Mouse (Mus musculus) limb, embryonic 15.5 days (tissue): ENCODE measurements around the gene Ubr7. TPM values are rescaled to one million over a fixed set of nuclear protein-coding genes. Genes with fewer than 3 reads are reported as not detected.

ENCODE experiments used
- ATAC-seq: fragments of 200-750 bp; cut with Nextera tagmentation; 2 replicates; pipeline ENCODE4 v1.8.0; 2017; ENCODE audit warnings: low read depth, moderate TSS enrichment; ENCODE audit not compliant: insufficient number of reproducible peaks, low FRiP score, low TSS enrichment
- H3K27ac ChIP-seq: fragments of 300-500 bp; sonication (generic); 2 replicates; pipeline ENCODE4 v1.5.1; 2015; ENCODE audit warnings: moderate library complexity, mild to moderate bottlenecking, inconsistent platforms
- H3K27me3 ChIP-seq: fragments of 300-500 bp; sonication (generic); 2 replicates; pipeline ENCODE4 v1.6.1; 2015; ENCODE audit warnings: inconsistent platforms
- H3K36me3 ChIP-seq: fragments of 300-500 bp; sonication (generic); 2 replicates; pipeline ENCODE4 v1.6.1; 2015; ENCODE audit warnings: inconsistent platforms
- H3K4me1 ChIP-seq: fragments of 300-500 bp; sonication (generic); 2 replicates; pipeline ENCODE4 v1.6.1; 2015; ENCODE audit warnings: inconsistent platforms
- H3K4me2 ChIP-seq: fragments of 300-500 bp; sonication (generic); 2 replicates; pipeline ENCODE4 v1.6.1; 2015; ENCODE audit warnings: mild to moderate bottlenecking, inconsistent platforms
- H3K4me3 ChIP-seq: fragments of 300-500 bp; sonication (generic); 2 replicates; pipeline ENCODE4 v1.5.1; 2015; ENCODE audit warnings: mild to moderate bottlenecking, inconsistent platforms
- H3K9ac ChIP-seq: fragments of 300-500 bp; sonication (generic); 2 replicates; pipeline ENCODE4 v1.6.1; 2015; ENCODE audit warnings: inconsistent platforms
- H3K9me3 ChIP-seq: fragments of 300-500 bp; sonication (generic); 2 replicates; pipeline ENCODE4 v1.6.1; 2016; ENCODE audit warnings: inconsistent platforms
- WGBS: fragments of 180-500 bp; shearing (Covaris S2); methylation state at CpG from one replicate; pipeline ENCODE4 v1.1.7; 2015; 5-methylcytosine and 5-hydroxymethylcytosine counted together
- polyA plus RNA-seq: library from polyadenylated mRNA; unstranded; fragments of >200 nt; fragmentation: Nextera tagmentation; extraction: Ambion mirVana; gene quantifications from 2 replicates; pipeline ENCODE4 v1.2.1, GENCODE M21; 2015

Gene Ubr7
- 38.3 and 41.5 TPM in 2 replicates for polyA plus RNA-seq

DNA sequence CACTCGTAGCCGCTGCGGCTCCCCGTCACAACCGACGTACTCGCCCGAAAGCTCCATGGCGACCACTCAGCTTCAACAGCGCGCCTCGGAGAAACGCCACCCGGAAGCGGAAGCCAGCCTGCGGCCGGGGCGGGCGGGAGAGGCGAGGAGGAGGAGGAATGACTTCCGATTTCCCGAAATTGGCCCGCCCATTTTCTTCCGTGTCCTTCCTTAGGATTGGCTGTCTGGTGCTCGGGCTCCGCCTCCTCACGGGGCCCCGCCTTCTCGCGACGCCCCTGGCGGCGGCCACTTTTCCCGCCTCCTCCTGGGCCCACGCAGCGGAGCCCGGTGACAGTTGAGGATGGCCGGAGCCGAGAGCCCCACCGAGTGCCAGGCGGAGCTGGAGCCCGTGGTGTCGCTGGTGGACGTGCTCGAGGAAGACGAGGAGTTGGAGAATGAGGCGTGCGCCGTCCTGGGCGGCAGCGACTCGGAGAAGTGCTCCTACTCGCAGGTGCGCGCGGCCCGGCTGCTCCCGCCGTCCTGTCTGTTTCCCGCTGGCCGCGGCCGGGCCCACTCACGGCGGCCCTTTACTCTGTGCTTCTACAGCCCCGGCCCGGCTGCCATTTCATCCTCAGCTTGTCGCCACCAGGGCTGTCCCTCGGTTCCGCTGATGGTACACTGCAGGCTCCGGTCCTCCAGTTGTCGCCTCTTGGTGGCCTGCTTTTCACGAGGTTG, at the start of gene Ubr7, which contains the start of the genes Gm28051 and Gon7:
TSS of gene Ubr7 (plus strand) at position 279 of the 714 bp plus-strand sequence.
TSS of gene Gm28051 (minus strand) at position 77 of the 714 bp plus-strand sequence.
TSS of gene Gon7 (minus strand) at position 115 of the 714 bp plus-strand sequence.
- under 1% methylated on average over 72 of the region's 73 CpGs for WGBS
- Histone ChIP-seq H3K9me3 (no peaks in the 10 kb centered on the region), H3K27ac (peak within 1 kb of the TSS; percentile 92), H3K36me3 (0 out of 2 replicates have a peak, but pooled peaks cover 9% of the 10 kb centered on the region), H3K4me3 (peak within 1 kb of the TSS; percentile 90), H3K4me1 (peaks cover 18% of the 10 kb centered on the region), H3K9ac (peak within 1 kb of the TSS; percentile 86), H3K27me3 (no peaks in the 10 kb centered on the region), H3K4me2 (peak within 1 kb of the TSS; percentile 60)
- peak; percentile 97 for ATAC-seq

DNA sequence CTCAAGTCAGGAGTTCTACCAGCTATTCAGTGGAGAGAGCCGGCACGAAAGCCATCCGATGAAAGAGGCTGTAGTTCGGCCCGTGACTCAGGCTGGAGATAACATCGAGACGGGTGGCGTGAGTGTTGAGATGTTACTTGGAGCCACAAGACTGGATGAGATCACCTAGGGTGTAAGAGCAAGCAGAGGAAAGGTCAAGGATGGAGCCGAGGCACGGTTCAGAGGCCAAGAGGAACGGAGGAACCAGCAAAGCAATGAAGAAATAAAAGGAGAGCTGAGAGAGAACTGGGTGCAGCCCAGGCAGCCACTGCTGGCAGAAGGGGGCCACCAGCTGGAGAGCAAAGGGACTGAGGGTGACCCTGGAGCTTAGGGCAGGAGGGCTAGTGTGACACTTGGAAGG, 49.5 kb upstream of the Ubr7 start:
- no peak for ATAC-seq
- WGBS, result 84% methylated on average over 11 of the region's 11 CpGs

DNA sequence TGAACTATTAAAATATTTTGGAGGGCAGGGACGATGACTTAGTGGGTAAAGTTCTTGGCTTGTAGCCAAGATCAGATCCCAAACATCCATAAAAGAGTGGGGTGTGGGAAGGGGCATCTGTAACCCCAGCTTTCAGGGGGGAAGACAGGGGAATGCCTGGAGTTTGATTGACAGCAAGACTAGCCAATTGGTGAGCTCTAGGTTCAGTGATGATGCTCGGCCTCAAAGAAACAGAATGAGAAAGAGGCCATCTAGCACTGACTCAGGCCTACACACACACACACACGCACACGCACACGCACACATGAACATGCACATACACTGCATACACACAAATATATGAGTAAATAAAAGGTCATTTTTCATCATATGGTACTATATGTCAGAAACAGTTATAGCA, 47.9 kb upstream of the Ubr7 start:
- ATAC-seq, result no peak
- H3K36me3 ChIP-seq, result no peaks in the 10 kb centered on the region
- H3K27me3 ChIP-seq, result peaks cover 7% of the 10 kb centered on the region; the same call in 1 of the 2 replicates
- H3K4me3 ChIP-seq, result no peak overlapping the region
- no peak overlapping the region for H3K9ac ChIP-seq
- H3K9me3 ChIP-seq, result no peaks in the 10 kb centered on the region
- peaks cover 13% of the 10 kb centered on the region; the same call in 1 of the 2 replicates for H3K4me1 ChIP-seq
- WGBS, result 74% methylated on average over 5 of the region's 5 CpGs
- no peak overlapping the region for H3K4me2 ChIP-seq
- no peak overlapping the region for H3K27ac ChIP-seq

More for the DNA sequence above, 49.5 kb upstream of the Ubr7 start:
- no peaks in the 10 kb centered on the region for H3K9me3 ChIP-seq
- no peak overlapping the region for H3K27ac ChIP-seq
- H3K4me3 ChIP-seq, result no peak overlapping the region
- H3K36me3 ChIP-seq, result no peaks in the 10 kb centered on the region
- H3K4me2 ChIP-seq, result no peak overlapping the region
- peaks cover 20% of the 10 kb centered on the region for H3K4me1 ChIP-seq
- H3K27me3 ChIP-seq, result peaks cover 7% of the 10 kb centered on the region; the same call in 1 of the 2 replicates
- no peak overlapping the region for H3K9ac ChIP-seq

DNA sequence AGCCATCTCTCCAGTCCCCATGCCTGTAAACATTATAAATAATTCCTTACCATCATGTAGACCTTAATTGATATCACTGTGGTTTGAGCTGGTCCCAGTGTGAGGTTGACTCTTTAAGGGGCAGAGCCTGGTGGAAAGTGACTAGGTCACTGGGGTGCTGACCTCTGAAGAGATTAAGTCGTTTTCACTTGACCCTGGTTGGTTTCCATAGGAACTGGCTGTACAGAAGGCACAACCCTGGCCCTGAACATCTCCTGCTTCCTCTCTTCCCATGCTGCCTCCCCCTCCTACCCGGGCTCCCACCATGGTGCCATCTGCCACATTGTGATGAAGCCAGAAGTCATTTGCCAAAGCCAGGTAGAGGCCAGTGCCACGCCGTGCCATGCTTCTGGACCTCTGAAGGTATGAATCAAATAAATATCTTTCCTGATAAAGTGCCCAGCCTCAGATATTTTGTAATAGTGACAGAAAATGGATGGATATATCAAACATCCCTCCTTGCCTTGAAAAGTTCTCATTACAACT, 46.9 kb upstream of the Ubr7 start:
- Histone ChIP-seq H3K27me3 (peaks cover 7% of the 10 kb centered on the region; the same call in 1 of the 2 replicates), H3K27ac (no peak overlapping the region), H3K36me3 (no peaks in the 10 kb centered on the region), H3K9me3 (no peaks in the 10 kb centered on the region), H3K4me3 (no peak overlapping the region), H3K4me2 (no peak overlapping the region), H3K9ac (no peak overlapping the region), H3K4me1 (peaks cover 7% of the 10 kb centered on the region; the same call in 1 of the 2 replicates)
- no peak for ATAC-seq
- 61% methylated on average over 4 of the region's 4 CpGs for WGBS

DNA sequence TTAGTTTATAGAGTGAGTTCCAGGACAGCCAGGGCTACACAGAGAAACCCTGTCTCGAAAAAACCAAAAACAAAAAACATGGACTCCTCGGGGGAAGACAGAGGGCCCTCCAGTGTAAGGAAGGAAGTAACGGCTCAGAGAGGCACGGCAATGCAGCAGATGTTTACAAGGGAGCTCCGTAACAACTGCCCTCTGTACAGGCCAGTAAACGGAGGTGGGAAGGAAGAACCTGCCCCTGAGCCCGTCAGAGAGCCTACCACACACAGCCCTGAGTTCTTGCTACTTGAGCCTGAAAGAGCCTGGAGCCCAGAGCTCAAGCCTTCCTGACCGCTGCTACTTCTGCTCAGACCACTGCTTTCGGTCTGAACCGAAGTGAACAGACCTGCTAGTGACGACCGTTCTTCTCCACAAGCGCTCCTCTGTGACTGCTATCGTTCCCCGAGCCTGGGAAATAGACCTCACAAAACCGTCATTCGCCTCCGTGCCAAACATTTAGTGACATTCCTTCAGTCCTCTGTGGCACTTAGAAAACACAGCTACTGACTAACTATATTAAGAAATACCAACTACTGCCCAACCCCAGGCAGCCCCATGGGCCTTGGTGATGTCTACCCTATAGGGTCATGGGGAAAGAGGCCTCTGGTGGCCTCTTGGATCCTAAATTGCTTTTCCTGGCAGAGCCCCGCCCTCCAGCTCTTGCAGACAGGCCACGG, 44.5 kb upstream of the Ubr7 start:
- Histone ChIP-seq H3K36me3 (no peaks in the 10 kb centered on the region), H3K4me3 (no peak overlapping the region), H3K4me1 (peaks cover 7% of the 10 kb centered on the region; the same call in 1 of the 2 replicates), H3K27me3 (no peaks in the 10 kb centered on the region), H3K4me2 (peak overlapping the region; percentile 20; the same call in 1 of the 2 replicates), H3K9me3 (no peaks in the 10 kb centered on the region), H3K9ac (no peak overlapping the region), H3K27ac (peak overlapping the region; percentile 33; the same call in 1 of the 2 replicates)
- no peak for ATAC-seq
- 46% methylated on average over 20 of the region's 20 CpGs for WGBS

DNA sequence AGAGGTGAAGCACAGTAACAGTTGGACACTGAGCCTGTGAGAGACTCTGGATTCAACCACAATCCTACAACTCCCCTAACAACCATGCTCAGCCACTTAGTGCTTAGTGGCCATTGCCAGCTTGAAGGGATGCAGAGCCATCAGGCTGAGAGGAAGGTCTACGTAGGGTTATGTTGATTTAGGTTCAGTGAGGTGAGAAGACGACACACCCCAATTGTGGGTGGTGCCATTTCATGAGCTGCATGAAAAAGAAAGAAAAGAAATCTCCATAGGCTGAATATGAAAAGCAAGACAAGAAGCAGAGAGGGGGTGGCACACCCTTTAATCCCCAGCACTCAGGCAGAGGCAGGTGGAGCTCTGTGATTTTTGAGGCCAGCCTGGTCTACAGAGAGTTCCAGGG, 43.7 kb upstream of the Ubr7 start:
- H3K4me3 ChIP-seq, result no peak overlapping the region
- no peak for ATAC-seq
- 68% methylated on average over 2 of the region's 2 CpGs for WGBS
- peaks cover 7% of the 10 kb centered on the region; the same call in 1 of the 2 replicates for H3K4me1 ChIP-seq
- H3K27me3 ChIP-seq, result no peaks in the 10 kb centered on the region
- H3K36me3 ChIP-seq, result no peaks in the 10 kb centered on the region
- H3K4me2 ChIP-seq, result no peak overlapping the region
- H3K9ac ChIP-seq, result no peak overlapping the region
- H3K9me3 ChIP-seq, result no peaks in the 10 kb centered on the region
- no peak overlapping the region for H3K27ac ChIP-seq

DNA sequence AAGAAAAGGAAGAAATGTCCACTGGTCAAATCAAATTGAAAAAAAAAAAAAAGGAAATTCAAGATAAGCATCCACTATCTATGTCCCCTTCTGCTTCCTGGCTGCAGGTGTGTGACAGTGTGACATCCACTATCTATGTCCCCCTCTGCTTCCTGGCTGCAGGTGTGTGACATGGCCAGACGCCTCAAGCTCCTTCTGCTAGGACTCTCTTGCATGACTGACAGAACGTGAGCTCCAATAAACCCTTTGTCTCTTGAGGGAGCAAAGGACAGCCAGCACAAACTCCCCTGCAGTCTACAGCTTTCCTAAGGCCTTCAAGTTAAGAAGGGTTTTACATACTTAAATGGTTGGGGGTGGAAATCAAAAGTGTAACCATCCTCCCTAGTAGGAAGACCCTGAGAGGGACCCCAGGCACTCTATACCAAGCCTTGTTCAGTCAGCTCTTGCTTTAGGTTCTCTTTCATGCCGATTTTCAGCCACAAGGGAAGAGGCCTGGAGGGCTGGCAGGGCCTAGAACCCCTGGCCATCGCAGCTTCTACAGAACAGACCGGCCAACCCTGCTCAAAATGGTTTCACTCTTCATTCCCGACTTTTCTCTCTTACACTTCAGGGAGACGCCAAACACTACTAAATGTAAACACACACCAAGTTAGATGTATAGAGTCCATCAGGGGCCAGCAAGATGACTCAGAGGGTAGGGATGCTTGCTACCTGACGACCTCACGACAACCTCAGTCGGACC, 42.9 kb upstream of the Ubr7 start:
- no peak for ATAC-seq
- Histone ChIP-seq H3K27me3 (no peaks in the 10 kb centered on the region), H3K27ac (no peak overlapping the region), H3K36me3 (no peaks in the 10 kb centered on the region), H3K4me1 (peaks cover 12% of the 10 kb centered on the region; the same call in 1 of the 2 replicates), H3K9ac (no peak overlapping the region), H3K4me3 (no peak overlapping the region), H3K4me2 (no peak overlapping the region), H3K9me3 (no peaks in the 10 kb centered on the region)
- 82% methylated on average over 10 of the region's 10 CpGs for WGBS

DNA sequence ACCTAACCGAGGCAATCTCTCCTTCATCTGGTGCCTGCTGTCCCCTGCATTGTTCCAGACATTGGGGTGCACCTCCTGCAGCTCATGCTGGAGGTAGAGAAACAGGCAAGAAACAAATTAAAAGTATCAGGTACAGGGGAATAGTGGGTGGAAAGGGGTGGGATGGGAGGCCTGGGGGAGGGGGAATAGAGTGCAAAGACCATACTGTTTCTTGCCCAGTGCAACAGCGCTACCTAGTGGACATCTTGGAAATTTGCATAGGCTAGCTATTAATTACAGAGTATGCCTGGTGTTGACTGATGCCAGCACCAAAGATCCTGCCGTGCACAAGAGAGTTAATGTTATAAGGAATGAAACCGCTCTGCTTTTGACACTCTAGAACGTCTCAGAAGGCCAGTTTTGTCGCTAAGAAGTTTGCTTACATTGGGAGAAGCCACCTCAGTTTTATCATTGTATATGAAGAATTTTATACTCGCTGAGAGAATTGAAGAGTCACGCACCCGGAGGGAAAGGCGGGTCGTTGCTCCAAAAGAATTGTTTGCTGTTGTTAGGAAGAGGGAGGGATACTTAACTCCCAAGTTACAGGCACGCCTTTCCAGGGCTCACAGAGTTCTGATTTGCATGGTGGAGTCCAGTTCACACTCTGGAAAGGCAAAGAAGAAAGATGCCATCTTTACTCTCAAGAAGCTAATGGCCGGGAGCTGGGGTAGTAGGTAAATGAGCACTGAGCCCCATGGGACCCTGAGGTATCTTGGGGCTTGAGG, 38.0 kb upstream of the Ubr7 start:
- H3K4me3 ChIP-seq, result 0 out of 2 replicates have a peak overlapping the region, but pooled peaks have one; percentile 7
- H3K4me1 ChIP-seq, result peaks cover 10% of the 10 kb centered on the region; the same call in 1 of the 2 replicates
- H3K9ac ChIP-seq, result no peak overlapping the region
- H3K27ac ChIP-seq, result no peak overlapping the region
- H3K4me2 ChIP-seq, result peak overlapping the region; percentile 24; the same call in 1 of the 2 replicates
- H3K36me3 ChIP-seq, result no peaks in the 10 kb centered on the region
- 18% methylated on average over 13 of the region's 13 CpGs for WGBS
- H3K27me3 ChIP-seq, result no peaks in the 10 kb centered on the region
- no peaks in the 10 kb centered on the region for H3K9me3 ChIP-seq
- peak; percentile 70 for ATAC-seq

DNA sequence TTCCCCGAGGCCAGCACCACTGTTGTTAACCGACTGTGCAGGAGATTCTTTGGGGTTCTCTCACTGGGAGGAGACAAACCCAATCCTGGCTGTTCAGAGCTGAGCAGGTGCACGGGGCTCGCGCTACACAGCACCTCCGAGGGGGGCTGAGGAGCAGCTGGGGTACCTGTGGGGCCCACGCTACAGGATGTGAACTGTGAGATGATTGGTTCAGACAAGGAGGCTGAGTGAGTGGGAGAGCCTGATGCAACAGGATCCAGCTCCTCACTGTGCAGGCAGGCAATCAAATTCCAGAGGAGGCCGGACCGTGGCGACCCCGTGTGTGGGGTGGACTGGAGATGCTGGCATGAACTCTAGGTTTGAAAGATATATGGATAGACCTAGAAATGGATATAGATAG, 35.3 kb upstream of the Ubr7 start:
- Histone ChIP-seq H3K4me1 (peaks cover 14% of the 10 kb centered on the region; the same call in 1 of the 2 replicates), H3K36me3 (no peaks in the 10 kb centered on the region), H3K27ac (no peak overlapping the region), H3K9me3 (no peaks in the 10 kb centered on the region), H3K4me3 (no peak overlapping the region), H3K27me3 (no peaks in the 10 kb centered on the region), H3K9ac (no peak overlapping the region), H3K4me2 (no peak overlapping the region)
- WGBS, result 52% methylated on average over 11 of the region's 11 CpGs
- ATAC-seq, result no peak

DNA sequence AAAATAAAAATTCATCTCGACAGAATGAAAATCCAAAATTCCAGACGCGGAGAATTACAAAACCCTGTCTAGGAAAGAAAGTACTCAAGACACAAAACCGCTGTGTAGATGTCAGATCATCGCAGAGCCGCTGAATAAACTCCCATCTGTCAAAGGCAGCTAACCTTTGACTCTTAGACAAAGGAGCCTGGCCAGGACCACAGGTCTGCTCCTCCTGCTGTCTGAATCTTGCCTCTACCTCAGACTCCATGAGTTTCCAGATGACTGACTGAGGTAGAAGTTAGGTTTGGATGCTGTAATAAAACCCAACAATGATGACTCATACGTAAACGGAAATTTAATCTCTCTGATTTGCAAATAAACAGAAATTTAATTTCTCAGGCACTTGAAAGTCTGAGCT, 34.8 kb upstream of the Ubr7 start:
- no peak overlapping the region for H3K27ac ChIP-seq
- no peak overlapping the region for H3K4me3 ChIP-seq
- peaks cover 14% of the 10 kb centered on the region; the same call in 1 of the 2 replicates for H3K4me1 ChIP-seq
- H3K9me3 ChIP-seq, result no peaks in the 10 kb centered on the region
- ATAC-seq, result no peak
- H3K36me3 ChIP-seq, result no peaks in the 10 kb centered on the region
- no peak overlapping the region for H3K4me2 ChIP-seq
- WGBS, result 81% methylated on average over 8 of the region's 8 CpGs
- H3K9ac ChIP-seq, result no peak overlapping the region
- H3K27me3 ChIP-seq, result no peaks in the 10 kb centered on the region

DNA sequence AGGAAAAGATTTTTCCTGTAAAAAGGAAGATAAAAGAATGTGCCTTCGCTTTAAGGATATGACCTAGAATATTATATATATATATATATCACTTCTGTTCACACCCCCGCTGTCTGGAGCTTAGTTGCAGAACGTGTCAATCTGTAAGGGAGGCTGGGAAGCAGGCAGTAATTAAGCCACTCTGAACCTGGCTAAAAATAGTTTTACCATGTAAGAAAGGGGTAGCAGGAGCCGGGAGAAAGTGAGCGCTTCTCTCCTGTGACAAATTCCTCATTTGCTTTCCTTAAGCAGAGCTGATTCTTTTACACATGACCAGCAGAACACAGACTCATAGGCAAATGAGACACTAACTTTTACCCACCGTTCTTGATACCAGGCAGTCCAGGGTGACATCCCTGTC, 33.9 kb upstream of the Ubr7 start:
- ATAC-seq, result no peak
- Histone ChIP-seq H3K27me3 (no peaks in the 10 kb centered on the region), H3K36me3 (no peaks in the 10 kb centered on the region), H3K4me1 (peaks cover 14% of the 10 kb centered on the region; the same call in 1 of the 2 replicates), H3K27ac (no peak overlapping the region), H3K9me3 (no peaks in the 10 kb centered on the region), H3K4me2 (no peak overlapping the region), H3K4me3 (no peak overlapping the region), H3K9ac (no peak overlapping the region)
- WGBS, result 37% methylated on average over 6 of the region's 6 CpGs
